Mouse (Mus musculus) CD4-positive, CD25-positive, alpha-beta regulatory T cell, adult 2 months (primary cell): ENCODE data around the gene Six2.

Experiments
- DNase-seq: peaks from one replicate; pipeline ENCODE4 v3.0.0-alpha.2; 2012; ENCODE audit warnings: low read depth, low spot score

Six2 gene

DNA sequence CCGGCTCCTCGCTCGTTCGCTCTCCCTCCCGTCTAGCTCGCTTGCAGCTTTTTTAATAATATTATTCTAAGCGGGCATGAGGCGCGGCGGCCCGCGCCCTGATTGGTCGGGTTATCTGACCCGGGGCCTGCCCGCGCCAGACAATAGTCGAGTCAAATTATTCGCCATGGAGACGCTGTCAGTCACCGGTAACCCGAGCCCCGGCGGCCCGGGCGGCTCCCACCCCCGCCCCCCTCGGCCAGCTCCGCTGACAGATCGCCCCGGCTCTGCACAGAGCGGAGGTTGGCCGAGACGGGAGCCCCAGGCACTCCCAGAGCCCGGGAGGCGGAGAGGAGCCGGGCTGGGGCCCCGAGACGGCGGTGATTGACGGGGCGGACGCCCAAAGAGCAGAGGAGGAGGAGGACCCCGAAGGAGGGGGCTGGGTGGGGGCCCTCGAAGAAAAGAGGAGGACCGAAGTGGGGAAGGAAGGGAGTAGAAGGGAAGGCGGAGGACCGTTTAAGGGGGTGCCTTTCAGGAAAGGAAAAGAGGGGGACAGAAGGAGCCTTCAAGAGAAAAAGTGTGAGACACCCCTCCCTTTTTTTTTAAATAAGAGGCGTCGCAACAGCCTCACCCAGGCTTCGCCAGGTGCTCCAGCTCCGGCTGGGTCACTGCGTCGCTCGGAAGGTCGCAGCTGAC, at the start of gene Six2:
TSS of gene Six2 (minus strand) at position 39 of the 675 bp plus-strand sequence.
- DNase-seq, result no peak

DNA sequence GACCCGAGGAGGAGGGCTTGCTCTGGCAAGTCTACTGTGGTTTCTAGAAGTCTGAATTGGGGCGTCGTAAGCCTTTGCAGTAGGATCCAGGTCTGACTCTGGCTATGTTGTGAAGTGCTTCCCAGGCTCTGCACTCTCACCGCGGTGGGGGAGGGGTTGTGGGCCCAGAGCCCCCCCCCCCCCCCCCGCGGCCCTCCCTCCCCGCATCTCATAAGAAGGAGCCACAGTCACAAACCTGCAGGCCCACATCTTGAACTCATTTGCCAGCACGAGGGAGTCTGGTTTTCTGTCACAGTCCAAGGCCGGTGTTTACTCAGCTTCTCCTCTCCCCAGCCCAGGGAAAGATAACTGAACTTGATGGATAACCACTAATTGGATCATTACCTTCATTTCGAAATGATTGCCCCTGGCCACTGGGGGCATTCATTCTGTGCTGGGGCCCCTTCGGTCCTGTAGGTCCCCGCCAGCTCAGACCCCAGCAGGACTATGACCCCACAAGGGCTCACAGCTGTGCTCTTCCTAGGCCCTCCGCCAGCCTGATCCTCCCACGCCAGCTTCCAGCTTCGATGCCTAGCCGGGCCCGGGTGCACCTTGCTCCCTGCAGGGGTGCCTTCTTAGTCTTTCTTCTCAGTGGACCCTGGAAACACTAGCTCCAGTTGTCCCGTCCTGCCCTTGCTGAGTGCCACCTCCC, 49.2 kb upstream of the Six2 start:
- DNase-seq, result no peak

DNA sequence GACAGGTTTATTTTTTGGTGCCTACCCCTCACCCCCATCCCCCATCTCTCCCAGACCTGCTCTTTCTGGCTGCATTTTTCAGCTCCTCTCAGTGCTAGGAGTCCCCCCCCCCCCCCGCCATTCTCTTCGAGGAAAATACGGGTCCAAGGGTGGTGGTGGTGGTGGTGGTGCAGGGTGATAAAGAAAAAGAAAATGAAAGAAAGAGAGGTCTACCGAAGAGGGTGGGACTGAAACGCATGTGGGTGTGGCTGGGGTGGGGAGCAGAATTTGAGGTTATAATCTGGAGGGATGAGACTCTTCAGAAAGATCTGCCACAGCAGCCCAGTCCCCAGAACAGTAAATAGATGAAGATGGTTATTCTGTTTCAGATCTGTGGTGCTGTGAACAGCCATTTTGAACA, 43.3 kb upstream of the Six2 start:
- no peak for DNase-seq

DNA sequence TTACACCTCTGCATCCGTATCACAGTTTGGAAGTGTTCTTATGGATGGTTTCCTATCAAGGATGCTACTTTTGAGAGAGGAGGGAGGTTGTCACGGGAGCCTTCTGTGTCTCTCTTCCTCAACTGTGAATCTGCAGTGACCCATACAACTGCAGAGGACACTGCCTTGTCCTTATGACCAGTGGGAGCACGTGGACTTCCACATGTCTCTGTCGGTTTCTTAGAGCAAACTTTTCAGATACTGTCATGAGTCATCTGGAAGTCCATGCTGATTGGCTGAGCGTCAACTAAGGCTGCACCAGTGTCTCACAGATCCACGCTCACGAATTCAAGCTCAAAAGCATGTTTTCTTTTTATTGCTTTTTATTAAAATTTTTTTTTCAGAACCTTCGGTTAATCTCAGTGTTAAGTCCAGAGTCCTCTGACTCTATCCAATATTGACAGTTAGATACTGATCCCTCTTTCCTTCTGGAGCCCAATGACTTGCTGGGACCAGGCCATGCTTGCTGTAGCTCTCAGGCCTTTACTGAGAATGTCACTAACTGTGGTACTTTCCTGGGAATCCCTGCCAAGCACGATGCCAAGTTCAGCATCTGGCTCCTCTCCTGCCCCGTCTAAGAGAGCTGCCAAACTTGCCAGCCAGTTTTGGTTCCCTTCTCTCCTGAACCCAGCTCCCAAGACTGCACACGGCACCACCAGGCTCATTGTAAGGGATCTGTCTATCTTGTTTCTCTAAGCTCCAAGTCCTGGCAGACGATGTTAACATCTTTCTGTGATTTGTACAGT, 42.3 kb upstream of the Six2 start:
- DNase-seq, result no peak

DNA sequence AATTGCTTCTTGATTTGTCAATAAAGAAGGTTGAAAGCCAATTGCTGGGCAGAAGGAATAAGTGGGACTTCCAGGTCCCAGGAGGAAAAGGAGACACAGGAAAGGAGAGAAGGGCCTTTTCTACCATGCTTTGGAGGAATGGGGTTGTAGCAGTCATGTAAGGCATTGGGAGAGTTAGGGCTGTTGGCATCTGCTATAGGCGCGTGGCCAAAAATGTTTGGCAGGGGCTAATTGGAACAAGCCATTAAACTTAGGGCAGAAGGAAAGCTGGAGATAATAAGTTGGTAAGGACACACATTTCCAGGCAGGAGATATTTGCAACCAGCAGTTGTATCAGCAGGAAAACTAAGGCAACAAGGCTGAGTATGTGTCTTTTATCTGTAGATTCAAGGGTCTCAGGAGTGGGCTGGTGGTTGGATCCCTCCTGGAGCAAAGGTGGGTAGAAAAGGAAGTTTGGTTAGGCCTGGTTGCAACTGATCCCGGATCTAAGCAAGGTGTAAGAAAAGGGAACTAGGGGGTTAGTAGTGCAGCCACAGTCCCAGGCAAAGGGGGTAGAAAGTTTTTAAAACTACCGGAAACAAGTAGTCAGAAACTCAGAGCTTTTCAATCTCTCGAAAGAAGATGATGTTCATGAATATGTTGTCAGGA, 40.1 kb upstream of the Six2 start:
- DNase-seq, result no peak

DNA sequence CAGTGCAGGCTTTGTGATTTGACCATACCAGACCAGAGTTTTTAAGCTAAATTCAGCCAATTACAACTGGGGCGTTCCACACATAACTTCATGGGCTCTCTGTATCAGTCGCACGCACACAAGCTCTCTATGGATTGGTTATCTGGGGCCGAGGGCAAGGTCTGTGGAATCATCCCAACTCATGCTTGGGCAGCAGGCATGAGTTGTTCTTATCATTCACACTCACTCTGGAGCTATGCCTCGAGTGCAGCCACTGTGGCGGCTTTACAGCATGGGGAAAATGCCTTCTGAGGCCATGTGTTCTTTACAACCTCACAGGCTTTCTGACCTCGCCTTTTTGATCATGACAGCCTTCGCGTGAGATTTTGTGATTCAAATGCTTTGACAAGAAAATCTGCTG, 37.9 kb upstream of the Six2 start:
- DNase-seq, result no peak

DNA sequence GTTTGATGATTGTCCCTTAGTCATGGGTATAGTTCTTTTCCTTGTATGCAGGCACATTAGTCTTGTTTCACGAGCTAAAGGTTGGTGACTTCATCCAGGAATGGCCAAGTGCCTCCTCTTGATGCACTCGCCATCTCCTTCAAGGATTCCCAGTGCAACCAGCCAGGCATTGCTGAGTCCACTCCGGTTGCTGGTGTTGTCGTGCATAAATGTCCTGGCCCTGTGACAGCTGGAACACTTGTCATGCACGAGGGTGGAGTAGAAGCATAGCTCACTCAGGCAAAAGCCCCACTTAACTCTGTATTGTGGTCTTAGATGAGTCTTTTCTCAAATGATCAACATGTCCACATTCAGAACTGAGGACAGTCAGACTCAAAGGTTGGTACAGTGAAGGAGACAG, 35.1 kb upstream of the Six2 start:
- DNase-seq, result no peak

DNA sequence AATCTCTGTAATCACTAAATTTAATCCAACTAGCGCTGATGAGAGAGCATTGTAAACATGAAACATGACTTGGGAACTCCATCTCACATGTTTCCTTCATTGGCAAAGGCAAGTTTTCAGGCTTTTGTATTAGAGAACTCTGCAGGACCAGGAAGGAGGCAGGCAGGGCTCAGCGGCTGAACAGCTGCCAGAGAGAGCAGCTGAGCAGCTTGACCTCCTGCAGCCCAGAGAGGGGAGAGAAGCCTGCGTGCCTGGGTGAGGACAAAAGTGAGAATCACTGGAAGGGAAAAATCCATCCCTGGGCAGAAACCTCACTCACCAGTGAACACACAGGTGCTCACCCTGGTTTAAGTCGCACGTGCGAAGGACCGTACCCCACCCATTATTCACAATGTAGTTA, 29.2 kb upstream of the Six2 start:
- no peak for DNase-seq

DNA sequence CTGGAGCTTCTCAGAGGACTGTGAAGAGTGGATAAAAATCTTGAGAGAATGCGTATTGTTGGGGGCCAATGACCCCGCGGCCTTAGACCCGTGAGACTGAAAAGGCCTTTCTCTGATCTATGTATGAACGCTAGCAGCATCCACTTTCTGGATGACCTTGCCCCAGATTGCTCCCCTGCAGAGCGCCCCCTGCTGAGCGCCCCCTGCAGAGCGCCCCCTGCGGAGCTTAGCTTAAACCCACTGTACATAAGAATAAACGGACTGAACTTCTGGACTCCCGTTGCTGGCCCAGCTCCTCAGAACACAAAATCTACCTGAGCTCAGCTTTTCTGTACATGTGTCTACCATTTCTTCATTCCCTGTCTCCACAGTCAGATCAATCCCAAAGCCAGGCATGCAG, 27.7 kb upstream of the Six2 start:
- DNase-seq, result peak; percentile 5

DNA sequence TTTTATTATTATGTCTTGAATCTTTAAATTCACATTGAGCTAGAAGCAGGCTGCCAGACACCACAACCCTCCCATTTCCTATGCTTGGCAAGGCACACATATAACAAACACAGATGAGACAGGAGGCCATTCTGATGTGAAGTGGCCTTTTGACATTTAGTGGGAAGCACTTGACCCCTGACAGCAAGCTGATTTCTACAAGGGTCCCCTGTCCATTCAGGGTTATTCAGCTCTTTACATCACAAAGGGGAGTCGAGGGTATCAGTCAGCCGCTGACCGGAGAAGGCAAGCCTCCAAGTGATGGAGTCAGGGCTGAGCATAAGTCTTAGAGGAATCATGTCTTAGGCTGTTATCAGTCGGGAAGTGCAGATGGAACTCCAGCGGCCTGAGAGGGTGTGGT, 26.3 kb upstream of the Six2 start:
- DNase-seq, result no peak

DNA sequence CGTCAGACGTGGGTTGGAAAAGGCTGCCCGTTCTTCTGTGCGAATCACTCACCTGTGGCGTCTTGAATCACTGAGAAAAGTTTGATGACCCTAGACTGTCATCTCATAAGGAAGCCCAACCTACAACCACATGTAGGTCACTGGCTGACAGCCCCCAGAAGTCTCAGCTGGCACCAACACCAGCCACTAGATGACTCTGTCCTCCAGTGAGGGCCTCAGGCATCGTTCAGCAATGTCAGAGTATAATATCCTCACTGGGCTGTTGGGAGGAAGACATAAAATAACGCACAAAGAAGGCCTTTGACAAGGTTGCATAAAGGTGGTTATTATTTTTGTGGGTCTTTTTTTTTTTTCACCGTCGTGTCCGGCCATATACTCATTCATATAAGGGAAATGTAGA, 24.8 kb upstream of the Six2 start:
- no peak for DNase-seq

DNA sequence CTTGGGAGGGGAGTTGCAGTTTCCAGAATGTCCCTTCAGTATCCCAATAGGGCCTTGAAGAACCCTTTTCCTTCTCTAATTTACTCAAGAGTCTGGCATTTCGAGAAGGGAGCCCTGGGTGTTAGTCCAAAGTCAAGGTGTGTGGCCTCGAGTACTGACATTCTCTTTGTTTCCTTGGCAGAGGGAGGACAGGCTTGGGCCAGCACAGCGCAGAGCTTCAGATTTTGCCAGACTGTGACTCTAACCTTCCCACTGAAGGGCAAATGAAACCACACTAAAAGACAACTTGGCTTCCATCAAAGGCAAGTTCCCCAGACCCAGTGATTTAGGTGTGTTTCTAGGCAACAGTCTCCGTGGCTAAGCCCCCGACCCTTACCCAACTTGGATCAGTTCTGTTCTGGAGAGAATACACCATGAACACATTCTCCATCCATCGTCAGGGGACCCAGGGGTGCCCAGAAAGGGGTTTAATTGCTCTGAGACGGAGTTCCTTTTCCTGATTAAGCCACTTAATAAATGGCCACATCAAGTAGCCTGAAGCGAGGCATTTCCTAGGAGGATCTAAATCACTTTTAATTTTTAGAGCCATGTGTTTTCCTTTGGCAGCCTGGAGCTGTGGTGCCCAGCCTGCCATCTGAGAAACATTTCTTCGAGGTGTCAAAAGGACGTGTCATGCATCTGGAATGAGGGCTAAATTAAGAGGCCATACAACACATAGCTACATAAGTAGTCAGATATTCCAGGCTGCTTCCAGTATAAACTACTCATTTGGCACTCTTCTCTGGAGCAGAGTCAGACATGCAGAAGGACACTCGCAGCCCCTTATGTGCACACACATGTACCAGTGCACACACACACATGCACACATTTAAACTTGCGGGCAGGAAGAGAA, 16.5 kb upstream of the Six2 start:
- DNase-seq, result no peak

DNA sequence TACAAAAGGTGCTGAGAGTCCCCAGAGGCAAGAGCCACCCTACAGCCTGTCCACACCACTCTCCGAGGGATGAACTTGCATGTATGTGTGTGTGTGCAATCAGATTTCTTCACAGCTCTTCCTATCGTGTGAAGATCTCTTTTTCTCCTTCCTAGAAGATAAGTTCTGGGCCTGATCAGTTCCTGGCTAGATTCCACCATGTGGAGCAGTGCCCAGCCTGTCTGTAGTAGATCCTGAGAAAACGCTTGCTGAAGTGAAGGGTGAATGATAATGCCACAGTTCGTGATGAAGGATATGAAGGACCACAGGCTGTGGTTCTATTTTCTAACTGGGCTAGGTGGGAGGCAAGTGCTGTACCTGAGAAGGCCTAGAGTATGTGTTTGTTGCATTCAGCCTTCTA, 12.0 kb upstream of the Six2 start:
- DNase-seq, result no peak

DNA sequence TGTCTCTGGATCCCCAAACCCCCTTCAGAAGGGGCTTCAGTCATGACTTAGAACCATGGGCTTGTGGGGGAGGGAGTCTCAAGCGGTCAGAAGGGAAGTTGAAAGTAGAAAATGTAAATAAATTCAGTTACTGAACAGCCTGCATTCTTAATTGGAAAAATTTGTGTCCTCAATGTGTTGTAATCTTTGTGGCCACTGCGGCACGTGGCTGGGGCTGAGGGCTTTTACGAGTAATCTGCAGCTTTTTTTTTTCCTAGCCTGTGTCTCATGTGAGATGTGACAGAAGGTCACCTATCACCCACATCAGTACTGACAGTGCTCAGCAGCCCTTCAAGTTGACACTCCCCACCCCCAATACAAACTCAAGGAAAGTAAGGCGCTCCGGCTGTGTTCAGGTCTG, 10.6 kb upstream of the Six2 start:
- DNase-seq, result no peak

DNA sequence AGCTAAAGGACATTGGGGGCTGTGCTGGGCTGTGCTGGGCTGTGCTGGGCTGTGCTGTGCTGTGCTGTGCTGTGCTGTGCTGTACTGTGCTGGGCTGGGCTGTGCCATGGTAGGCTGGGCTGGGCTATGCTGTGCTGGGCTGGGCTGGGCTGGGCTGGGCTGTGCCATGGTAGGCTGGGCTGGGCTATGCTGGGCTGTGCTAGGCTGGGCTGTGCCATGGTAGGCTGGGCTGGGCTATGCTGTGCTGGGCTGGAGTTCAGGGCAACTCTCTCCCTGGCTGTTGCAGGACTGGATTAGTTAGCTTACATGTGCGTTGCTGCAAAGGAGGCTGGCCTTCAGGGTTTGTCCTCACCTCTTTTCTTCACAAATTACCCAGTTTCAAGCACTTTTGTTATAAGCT, 9.9 kb upstream of the Six2 start:
- no peak for DNase-seq

DNA sequence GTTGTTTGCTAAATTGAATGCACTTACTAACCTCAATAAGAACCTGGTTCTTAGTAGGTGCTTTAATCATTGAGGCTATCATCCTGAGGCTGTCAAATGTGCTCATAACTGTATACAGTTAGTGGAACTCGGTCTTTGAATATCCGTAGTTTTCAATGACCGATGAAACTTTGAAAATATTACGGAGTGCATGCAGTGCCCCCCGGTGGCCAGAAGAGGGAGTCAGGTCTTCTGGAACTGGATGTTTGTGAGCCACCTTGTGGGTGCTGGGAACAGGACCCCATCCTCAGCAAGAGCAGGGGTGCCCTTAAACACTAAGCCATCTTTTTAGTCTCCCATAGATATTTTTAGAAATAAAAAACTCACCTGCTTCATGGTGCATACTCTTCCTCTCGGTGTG, 6.4 kb upstream of the Six2 start:
- no peak for DNase-seq

DNA sequence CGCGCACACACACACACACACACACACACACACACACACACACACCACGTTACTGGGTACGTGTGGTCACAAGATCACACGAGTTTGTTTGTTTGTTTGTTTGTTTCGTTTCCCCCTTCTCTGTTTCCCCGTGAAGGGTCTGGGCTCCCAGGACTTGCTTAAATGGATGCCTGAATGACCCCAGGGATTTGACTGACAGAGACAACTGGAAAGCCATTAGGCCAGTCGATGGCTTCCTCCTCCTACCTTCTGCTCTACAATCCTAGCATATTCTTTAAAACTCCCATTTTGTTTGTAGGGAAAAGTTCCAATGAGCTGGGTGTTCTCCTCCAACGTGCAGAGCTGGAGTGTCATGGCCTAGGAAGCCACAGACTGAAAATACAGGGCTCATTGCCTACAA, 5.0 kb upstream of the Six2 start:
- DNase-seq, result no peak

DNA sequence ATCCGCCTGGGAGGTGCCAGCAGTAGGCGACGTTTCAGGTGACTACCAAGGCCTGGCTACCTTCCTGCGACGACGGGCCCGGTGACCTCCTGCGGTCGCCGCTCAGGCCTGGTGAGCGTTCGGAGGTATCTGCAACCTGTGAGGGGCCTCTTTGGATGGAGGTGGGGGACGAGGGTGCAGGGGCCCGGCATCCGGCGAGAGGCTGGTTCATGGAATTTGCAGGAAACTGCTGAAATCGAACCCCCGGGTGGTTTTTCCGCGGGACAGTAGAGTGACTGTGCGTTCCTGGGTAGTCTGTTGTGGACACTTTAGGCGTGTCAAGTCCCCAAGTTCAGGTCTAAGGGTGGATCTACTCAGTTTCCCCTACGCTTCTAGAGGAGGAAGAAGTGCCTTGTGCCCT, 4.5 kb upstream of the Six2 start:
- DNase-seq, result no peak

DNA sequence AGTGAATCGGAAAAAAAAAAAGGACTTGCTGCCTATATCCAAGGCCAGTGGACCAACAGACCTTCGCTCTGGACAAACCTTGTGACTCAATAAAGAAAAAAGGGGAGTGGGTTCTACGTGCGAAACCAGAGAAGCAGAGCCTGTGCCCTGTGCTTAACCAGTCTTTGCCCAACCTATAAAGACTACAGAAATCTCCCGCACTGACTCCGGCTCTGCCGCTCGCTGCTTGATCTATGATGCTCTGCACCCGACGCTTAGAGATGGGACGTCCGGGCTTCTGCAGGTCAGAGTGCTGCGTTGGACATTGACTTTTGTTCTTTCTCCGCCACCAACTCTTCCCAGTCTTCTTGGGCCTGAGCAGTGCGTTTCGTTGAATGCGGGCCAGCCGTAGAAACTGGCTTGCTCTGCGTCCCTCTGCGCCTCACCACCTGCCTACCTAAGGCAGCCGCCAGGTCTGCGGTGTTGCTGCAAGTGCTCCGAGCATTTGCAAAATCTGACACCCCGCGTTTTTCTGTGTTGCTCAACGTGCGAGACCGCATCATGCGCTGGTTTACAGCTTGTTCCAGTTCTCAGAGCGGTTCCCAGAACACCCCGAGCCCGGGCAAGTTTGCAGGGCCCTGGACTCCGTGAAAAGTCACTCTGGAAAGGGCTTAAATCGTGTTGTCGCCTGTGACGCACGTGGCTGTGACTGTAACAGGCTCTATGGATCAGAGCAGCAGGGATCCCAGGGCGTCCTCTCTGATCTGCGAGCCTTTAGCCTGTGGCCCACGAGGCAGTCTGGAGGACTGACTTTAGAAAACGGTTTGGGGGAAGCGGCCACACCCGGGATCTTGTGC, 3.8 kb upstream of the Six2 start:
- no peak for DNase-seq

DNA sequence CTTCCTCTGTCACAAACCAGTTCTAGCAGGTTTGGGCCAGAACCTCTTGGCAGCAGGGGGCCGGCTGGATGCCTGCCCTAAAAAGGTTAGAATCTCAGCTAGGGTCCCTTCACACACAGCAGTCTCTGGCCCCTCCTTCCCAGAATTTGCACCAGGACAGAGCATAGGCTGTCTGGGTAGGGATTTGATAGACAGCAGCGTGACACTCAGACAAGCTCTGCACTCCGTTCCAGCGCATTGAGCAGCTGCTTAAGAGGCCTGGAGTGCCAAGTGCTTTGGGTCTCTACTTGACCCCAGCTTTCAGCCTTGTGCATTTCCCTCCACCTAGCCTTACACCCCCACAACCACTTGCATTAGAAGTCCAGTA, 2.9 kb upstream of the Six2 start:
- no peak for DNase-seq
